Mouse (Mus musculus) thymus, adult 2 months (tissue): ENCODE results near the gene Trim63. TPM values are rescaled to one million over a fixed set of nuclear protein-coding genes. Genes with fewer than 3 reads are reported as not detected.

Experiments
- DNase-seq: peaks from one replicate; pipeline ENCODE4 v3.0.0; 2021
- H3K27ac ChIP-seq: fragments of 200-500 bp; 2 replicates; pipeline ENCODE4 v1.5.1; 2012; ENCODE audit warnings: low read length, control low read depth; ENCODE audit not compliant: control insufficient read depth, insufficient read depth
- H3K27me3 ChIP-seq: fragments of 200-500 bp; 2 replicates; pipeline ENCODE4 v1.6.1; 2012; ENCODE audit warnings: mild to moderate bottlenecking, low read length, moderate library complexity, mixed read lengths; ENCODE audit not compliant: control insufficient read depth, insufficient read depth
- H3K36me3 ChIP-seq: fragments of 200-500 bp; 2 replicates; pipeline ENCODE4 v1.6.1; 2012; ENCODE audit warnings: mild to moderate bottlenecking, low read length, moderate library complexity; ENCODE audit not compliant: control insufficient read depth, insufficient read depth
- H3K4me1 ChIP-seq: fragments of 200-500 bp; replicated peaks from 2 replicates; pipeline ENCODE4 v1.6.1; 2012; ENCODE audit warnings: low read length; ENCODE audit not compliant: control insufficient read depth, insufficient read depth
- H3K4me3 ChIP-seq: fragments of 200-500 bp; 2 replicates; pipeline ENCODE4 v1.5.1; 2012; ENCODE audit warnings: mild to moderate bottlenecking, low read length, control low read depth, moderate library complexity; ENCODE audit not compliant: control insufficient read depth, insufficient read depth
- CTCF ChIP-seq: fragments of 200-500 bp; IDR thresholded peaks from 2 replicates; pipeline ENCODE4 v1.5.1; 2012; ENCODE audit warnings: mild to moderate bottlenecking, control low read depth, low read length, moderate library complexity, borderline replicate concordance; ENCODE audit not compliant: control insufficient read depth, poor library complexity, insufficient read depth; ENCODE audit errors: extremely low read depth
- POLR2A ChIP-seq: fragments of 200-500 bp; IDR thresholded peaks from 2 replicates; pipeline ENCODE4 v1.6.1; 2012; ENCODE audit warnings: mild to moderate bottlenecking, low read length, control low read depth, moderate library complexity; ENCODE audit not compliant: control insufficient read depth, poor library complexity, insufficient read depth; ENCODE audit errors: extremely low read depth
- WGBS: fragments of 180-500 bp; shearing (Covaris S2); methylation state at CpG from one replicate; pipeline ENCODE4 v1.1.7; 2018; 5-methylcytosine and 5-hydroxymethylcytosine counted together
- polyA plus RNA-seq: library from polyadenylated mRNA; depleted of rRNA; stranded (reverse); fragments of >200 nt; gene quantifications from 2 replicates; pipeline ENCODE4 v1.2.3, GENCODE M21; 2012

The Trim63 gene
- polyA plus RNA-seq, 1 experiment: 5.9 TPM

DNA sequence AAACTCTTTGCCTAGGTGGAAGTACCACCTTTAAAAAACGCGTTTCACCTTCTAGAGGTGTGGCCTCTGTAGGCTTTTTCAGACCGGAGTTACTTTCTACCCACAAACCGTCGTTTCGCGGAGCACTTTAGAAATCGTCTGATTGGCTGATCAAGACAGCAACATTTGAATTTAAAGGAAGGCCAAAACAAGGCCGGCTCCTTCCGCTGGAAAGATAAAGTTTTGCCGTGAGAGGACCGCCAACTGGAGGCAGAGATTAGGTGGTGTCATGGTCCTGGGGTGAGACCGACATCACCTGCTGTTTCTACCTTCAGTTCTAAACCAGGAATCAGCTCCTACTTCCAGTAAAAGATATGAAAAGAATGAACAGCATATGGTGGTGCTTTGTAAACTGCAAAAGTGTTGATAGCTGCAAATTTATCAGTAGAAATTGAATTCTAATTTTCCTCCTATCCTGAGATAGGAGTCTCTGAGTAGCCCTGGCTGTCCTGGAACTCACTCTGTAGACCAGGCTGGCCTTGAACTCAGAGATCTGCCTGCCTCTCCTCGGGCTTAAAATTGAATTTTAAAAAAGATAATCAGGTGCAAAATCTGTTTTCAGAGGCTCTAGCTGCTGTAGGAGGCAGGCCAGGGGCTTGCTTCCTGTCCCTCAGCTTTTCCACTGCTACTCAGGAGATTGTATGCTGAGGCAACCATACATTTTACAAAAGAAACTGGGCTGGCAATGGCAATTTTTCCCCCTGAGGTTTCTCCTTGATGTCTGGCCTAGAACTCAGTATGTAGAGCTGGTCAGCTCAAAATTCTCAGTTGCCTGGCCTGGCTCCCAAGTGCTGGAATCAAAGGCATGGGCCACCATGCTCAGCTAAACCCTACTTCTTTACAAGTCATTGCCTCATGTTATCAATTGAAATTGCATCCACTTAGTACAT lies 41.2 kb upstream of the Trim63 start:
- Histone ChIP-seq H3K4me3 (peak overlapping the region; percentile 14; the same call in 1 of the 2 replicates), H3K4me1 (peaks cover 10% of the 10 kb centered on the region), H3K27ac (peak overlapping the region; percentile 99), H3K36me3 (peaks cover 18% of the 10 kb centered on the region), H3K27me3 (no peaks in the 10 kb centered on the region)
- DNase-seq: peak; percentile 72
- WGBS: 1% methylated on average over 14 of the region's 14 CpGs
- TF ChIP-seq POLR2A (0 out of 2 replicates have a peak, but pooled peaks have one; percentile 37), CTCF (no peak)

DNA sequence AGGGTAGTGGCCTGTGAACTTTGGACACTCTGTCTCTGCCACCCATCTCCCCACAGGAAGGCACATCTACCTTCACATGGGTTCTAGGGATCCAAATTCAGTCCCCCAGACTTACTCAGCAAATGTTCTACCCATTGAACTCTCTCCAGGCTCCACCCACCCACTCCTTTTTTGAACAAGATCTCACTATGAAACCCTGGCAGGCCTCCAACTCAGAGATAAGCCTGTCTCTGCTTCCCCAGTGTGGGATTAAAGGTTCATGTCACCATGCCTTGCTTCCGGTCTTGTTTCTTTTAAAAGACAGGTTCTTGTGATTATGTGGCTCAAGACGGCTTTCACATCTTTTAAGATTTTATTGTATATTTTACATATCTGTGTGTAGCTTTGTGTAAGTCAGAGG lies 30.0 kb upstream of the Trim63 start:
- Histone ChIP-seq H3K27me3 (no peaks in the 10 kb centered on the region), H3K4me3 (no peak overlapping the region), H3K27ac (no peak overlapping the region), H3K4me1 (peaks cover 7% of the 10 kb centered on the region), H3K36me3 (peaks cover 28% of the 10 kb centered on the region; the same call in 1 of the 2 replicates)
- no peak for DNase-seq
- WGBS: 97% methylated on average over 2 of the region's 2 CpGs
- TF ChIP-seq CTCF: no peak
- TF ChIP-seq POLR2A: no peak

DNA sequence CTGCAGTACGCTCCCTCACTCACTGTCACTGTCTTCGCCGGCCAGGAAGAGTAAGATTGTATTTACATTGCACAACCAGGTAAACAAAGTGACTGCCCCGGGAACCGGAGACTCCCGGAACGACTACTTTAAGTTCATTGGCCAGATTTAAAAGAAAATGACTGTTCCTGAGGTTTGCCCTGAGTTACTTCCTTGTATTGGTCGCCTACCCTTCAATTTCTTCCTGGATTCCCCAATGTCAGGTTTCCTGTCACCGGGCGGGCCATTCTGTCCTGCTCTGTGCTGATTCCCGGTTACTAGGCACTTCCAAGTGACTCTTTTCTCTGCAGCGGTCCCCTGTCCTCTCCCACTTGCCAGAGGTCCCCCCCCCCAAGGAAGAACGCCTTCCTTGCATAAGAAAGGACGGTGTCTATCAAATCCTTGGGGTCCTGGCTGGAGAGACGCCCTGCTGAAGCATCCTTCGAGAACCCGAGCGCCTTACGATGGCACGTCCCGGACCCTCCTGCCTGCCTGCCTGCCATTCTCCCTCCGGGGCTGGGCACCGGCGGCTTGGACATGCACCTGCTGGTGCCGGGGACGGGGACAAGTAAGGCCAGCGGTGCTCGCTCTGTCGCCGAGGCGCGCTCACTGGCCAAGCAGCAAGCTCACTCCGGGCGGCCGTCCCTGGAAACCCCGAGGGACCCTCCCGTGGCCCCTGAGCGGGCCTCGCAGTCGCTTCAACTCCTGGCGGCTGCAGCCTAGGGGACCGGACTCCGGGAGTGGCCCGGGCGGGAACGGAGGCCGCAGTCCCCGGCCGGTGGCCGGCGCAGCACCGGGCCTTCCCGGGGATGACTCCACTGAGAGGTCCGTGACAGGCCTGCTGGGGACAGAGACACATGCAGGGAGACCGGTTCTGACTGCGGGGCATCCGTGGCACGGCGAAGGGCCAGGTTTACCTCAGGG lies 28.4 kb upstream of the Trim63 start:
- H3K4me1 ChIP-seq: peaks cover 7% of the 10 kb centered on the region
- H3K4me3 ChIP-seq: peak overlapping the region; percentile 75
- no peak for TF ChIP-seq CTCF
- no peak for TF ChIP-seq POLR2A
- WGBS: 1% methylated on average over 58 of the region's 59 CpGs
- H3K27me3 ChIP-seq: no peaks in the 10 kb centered on the region
- no peak overlapping the region for H3K27ac ChIP-seq
- DNase-seq: no peak
- peaks cover 13% of the 10 kb centered on the region; the same call in 1 of the 2 replicates for H3K36me3 ChIP-seq

DNA sequence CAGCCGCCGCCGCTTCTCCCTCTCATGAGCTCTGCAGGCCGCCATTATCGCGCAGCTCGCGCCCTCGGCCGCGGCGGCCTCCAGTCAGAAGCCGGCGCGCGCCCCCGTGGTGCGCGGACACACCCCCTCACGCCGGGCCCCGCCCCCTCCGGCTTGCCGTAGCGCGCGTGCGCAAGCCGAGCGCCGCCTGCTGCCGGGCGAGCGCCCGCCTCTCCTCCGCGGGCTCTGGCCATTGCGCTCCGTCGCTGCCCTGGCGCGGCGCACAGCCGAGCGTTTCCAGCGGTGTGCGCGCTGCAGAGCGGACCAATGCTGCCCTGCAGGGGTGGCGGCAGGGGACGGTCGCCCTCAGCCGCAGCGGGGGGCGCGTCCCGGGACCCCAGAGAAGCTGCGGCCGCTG lies 27.8 kb upstream of the Trim63 start:
- H3K27me3 ChIP-seq: no peaks in the 10 kb centered on the region
- H3K4me3 ChIP-seq: peak overlapping the region; percentile 75
- H3K27ac ChIP-seq: peak overlapping the region; percentile 67
- peak; percentile 71; the same call in 1 of the 2 replicates for TF ChIP-seq CTCF
- peak; percentile 99 for TF ChIP-seq POLR2A
- H3K4me1 ChIP-seq: peaks cover 7% of the 10 kb centered on the region
- peaks cover 8% of the 10 kb centered on the region; the same call in 1 of the 2 replicates for H3K36me3 ChIP-seq
- WGBS: under 1% methylated on average over 59 of the region's 59 CpGs
- peak; percentile 97 for DNase-seq

DNA sequence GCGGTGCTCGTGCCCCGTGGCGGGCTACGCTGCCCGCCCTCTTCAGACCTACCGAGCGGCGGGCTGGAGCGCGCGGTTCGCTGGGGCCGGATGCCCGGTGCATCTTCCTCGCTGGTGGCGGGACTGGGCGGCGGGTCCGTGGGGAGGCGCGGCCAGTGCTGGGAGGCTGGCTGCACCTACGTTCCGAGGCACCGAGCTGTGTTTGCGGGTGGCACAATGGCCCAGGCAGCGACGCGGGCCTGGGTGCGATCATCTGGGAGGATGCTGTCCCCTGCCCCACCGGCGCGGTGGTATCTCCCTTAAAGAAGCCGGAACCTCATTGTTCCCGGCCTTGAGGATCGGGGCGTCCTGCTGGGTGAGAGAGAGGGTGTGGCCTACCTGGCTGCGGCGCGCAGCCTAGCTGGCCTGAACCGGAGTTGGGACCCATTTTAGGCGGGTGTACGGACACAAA lies 27.3 kb upstream of the Trim63 start, which contains the start of gene Pdik1l:
Gene Pdik1l, minus strand, starts transcription at position 321 of the 451 bp plus-strand sequence.
- under 1% methylated on average over 43 of the region's 43 CpGs for WGBS

More for the DNA sequence above, 27.3 kb upstream of the Trim63 start, which contains the start of gene Pdik1l:
- Histone ChIP-seq H3K27me3 (no peaks in the 10 kb centered on the region), H3K27ac (peak within 1 kb of the TSS; percentile 67), H3K4me1 (peaks cover 7% of the 10 kb centered on the region), H3K36me3 (peaks cover 6% of the 10 kb centered on the region; the same call in 1 of the 2 replicates), H3K4me3 (peak within 1 kb of the TSS; percentile 75)
- peak; percentile 84 for DNase-seq
- TF ChIP-seq POLR2A (no peak; the same call in 1 of the 2 replicates), CTCF (0 out of 2 replicates have a peak, but pooled peaks have one; percentile 41)
